Mouse (Mus musculus) left cerebral cortex, postnatal 25 days (tissue): ENCODE data around the gene Atp5d. TPM values are rescaled to one million over a fixed set of nuclear protein-coding genes. Genes with fewer than 3 reads are reported as not detected.
A peak's percentile ranks its signal among the peaks of the same experiment; 100 is the strongest.

Source experiments
- DNase-seq, 2 experiments: peaks; one replicate each; pipeline ENCODE4 v3.0.0; 2022; ENCODE audit warnings: low spot score in 2 of 2, mixed read lengths in 1 of 2
- intact Hi-C: fragments of 180-260 bp; cut with DNase I; formaldehyde crosslinking; loops from one replicate; pipeline ENCODE4 v1.15.1; 2025
- total RNA-seq, 2 experiments: library from RNA; stranded (reverse); gene quantifications; 2 replicates each; pipeline ENCODE4 v1.2.3; 2021

Gene Atp5d
- total RNA-seq, 2 experiments from 2014 or later, result 372 to 381 TPM

GRCm38 (mm10) chr10:80190491-80191051 lies 52.1 kb downstream of the Atp5d start:
- peak; percentile 42 to 49 for DNase-seq
- intact Hi-C loops, result no loop called here

- intact Hi-C loops, result no loop called here
- DNase-seq, result no peak
Measured at GRCm38 (mm10) chr10:80193976-80194375, 55.5 kb downstream of the Atp5d start.

GRCm38 (mm10) chr10:80194441-80194840 lies 56.0 kb downstream of the Atp5d start:
- no peak for DNase-seq
- intact Hi-C loops, result no loop called here

Other genes starting within 250 kb of the Atp5d start
- gene Cfd, start 247.8 kb upstream of the Atp5d start, total RNA-seq, result not detected
- gene Med16, start 229.7 kb upstream of the Atp5d start, total RNA-seq, result 10 to 100 TPM; 57.5 to 59.8 TPM
- gene Gm26602, start 227.8 kb upstream of the Atp5d start, total RNA-seq, result not detected
- gene Kiss1r, start 221.7 kb upstream of the Atp5d start, total RNA-seq, result 1 to 10 TPM; 7.1 to 7.8 TPM
- gene R3hdm4, start 217.4 kb upstream of the Atp5d start, total RNA-seq, result 100 to 1,000 TPM; 366 to 394 TPM
- 1 to 10 TPM; 5.4 to 8.6 TPM for gene Arid3a, start 211.6 kb upstream of the Atp5d start, total RNA-seq
- gene Wdr18, start 178.5 kb upstream of the Atp5d start, total RNA-seq, result 10 to 100 TPM; 41.1 to 49.9 TPM
- under 1 TPM; 0.14 to 0.23 TPM for gene Grin3b, start 167.9 kb upstream of the Atp5d start, total RNA-seq
- 100 to 1,000 TPM; 123 to 124 TPM for gene Tmem259, start 154.3 kb upstream of the Atp5d start, total RNA-seq
- 1 to 10 TPM; 6.0 to 8.2 TPM for gene Cnn2, start 150.0 kb upstream of the Atp5d start, total RNA-seq
- gene Abca7, start 142.1 kb upstream of the Atp5d start, total RNA-seq, result 10 to 100 TPM; 10.9 to 12.3 TPM
- gene Arhgap45, start 122.0 kb upstream of the Atp5d start, total RNA-seq, result 1 to 10 TPM; 3.6 to 4.0 TPM
- gene Polr2e, start 98.8 kb upstream of the Atp5d start, total RNA-seq, result 10 to 100 TPM; 71.3 to 74.8 TPM
- 100 to 1,000 TPM; 504 to 528 TPM for gene Gpx4, start 91.5 kb upstream of the Atp5d start, total RNA-seq
- 10 to 100 TPM; 17.8 to 17.9 TPM for gene Sbno2, start 33.1 kb upstream of the Atp5d start, total RNA-seq
- gene Stk11, start 22.8 kb upstream of the Atp5d start, total RNA-seq, result 10 to 100 TPM; 92.1 to 95.0 TPM
- 100 to 1,000 TPM; 487 TPM for gene Cbarp, start 2.2 kb downstream of the Atp5d start, total RNA-seq
- gene Midn, start 9.6 kb downstream of the Atp5d start, total RNA-seq, result 10 to 100 TPM; 74.3 to 98.7 TPM
- 10 to 100 TPM; 77.3 to 90.1 TPM for gene Cirbp, start 27.4 kb downstream of the Atp5d start, total RNA-seq
- gene 1600002K03Rik, start 34.3 kb downstream of the Atp5d start, total RNA-seq, result 1 to 10 TPM; 6.7 to 7.6 TPM
- 1 to 10 TPM; 9.2 to 9.9 TPM for gene Efna2, start 40.9 kb downstream of the Atp5d start, total RNA-seq
- gene Mum1, start 87.8 kb downstream of the Atp5d start, total RNA-seq, result 10 to 100 TPM; 40.9 to 41.2 TPM
- 100 to 1,000 TPM; 182 to 187 TPM for gene Ndufs7, start 110.5 kb downstream of the Atp5d start, total RNA-seq
- 10 to 100 TPM; 27.6 to 30.7 TPM for gene Gamt, start 122.4 kb downstream of the Atp5d start, total RNA-seq
- 10 to 100 TPM; 76.9 to 93.8 TPM for gene Dazap1, start 122.9 kb downstream of the Atp5d start, total RNA-seq
- gene Rps15, start 153.8 kb downstream of the Atp5d start, total RNA-seq, result 100 to 1,000 TPM; 788 to 790 TPM
- 100 to 1,000 TPM in 1 of 2 experiments, 10 to 100 TPM in 1; 93.4 to 103 TPM for gene Apc2, start 157.3 kb downstream of the Atp5d start, total RNA-seq
- 10 to 100 TPM; 27.3 to 29.8 TPM for gene 2310011J03Rik, start 181.9 kb downstream of the Atp5d start, total RNA-seq
- gene Pcsk4, start 190.9 kb downstream of the Atp5d start, total RNA-seq, result 1 to 10 TPM; 4.5 to 4.6 TPM
- gene Reep6, start 191.3 kb downstream of the Atp5d start, total RNA-seq, result 10 to 100 TPM; 10.5 to 11.2 TPM
- gene Adamtsl5, start 209.8 kb downstream of the Atp5d start, total RNA-seq, result 1 to 10 TPM; 5.1 to 7.4 TPM
- 10 to 100 TPM; 22.6 to 24.9 TPM for gene Plk5, start 217.8 kb downstream of the Atp5d start, total RNA-seq
- 10 to 100 TPM; 17.7 to 22.2 TPM for gene Mex3d, start 249.0 kb downstream of the Atp5d start, total RNA-seq